Mouse (Mus musculus) brain, embryonic 14.5 days (tissue): ENCODE measurements around the gene Map3k14. TPM values are rescaled to one million over a fixed set of nuclear protein-coding genes. Genes with fewer than 3 reads are reported as not detected.

Source experiments
- DNase-seq: peaks from one replicate; pipeline ENCODE4 v3.0.0-alpha.2; 2011; ENCODE audit warnings: low read depth
- CTCF ChIP-seq: fragments of 200-500 bp; IDR thresholded peaks from 2 replicates; pipeline ENCODE4 v1.5.1; 2012; ENCODE audit warnings: inconsistent platforms, mild to moderate bottlenecking, moderate library complexity, borderline replicate concordance; ENCODE audit not compliant: insufficient read depth, insufficient read length; ENCODE audit errors: extremely low read depth
- POLR2A ChIP-seq: fragments of 200-500 bp; IDR thresholded peaks from 2 replicates; pipeline ENCODE4 v1.6.1; 2012; ENCODE audit warnings: mild to moderate bottlenecking, inconsistent platforms, borderline replicate concordance; ENCODE audit not compliant: poor library complexity, insufficient read depth, insufficient read length, severe bottlenecking; ENCODE audit errors: extremely low read depth
- polyA plus RNA-seq: library from polyadenylated mRNA; depleted of rRNA; stranded (reverse); fragments of >200 nt; gene quantifications from 2 replicates; pipeline ENCODE4 v1.2.3, GENCODE M21; 2012; rRNA removed

Map3k14 gene
- 4.6 and 6.3 TPM in 2 replicates for polyA plus RNA-seq

GRCm38 (mm10) chr11:103267346-103268219 is at the start of gene Map3k14:
Gene Map3k14, minus strand, starts transcription at chr11:103267472.
- TF ChIP-seq POLR2A (peak; percentile 73; the same call in 1 of the 2 replicates), CTCF (no peak)
- DNase-seq = peak; percentile 100

DNA sequence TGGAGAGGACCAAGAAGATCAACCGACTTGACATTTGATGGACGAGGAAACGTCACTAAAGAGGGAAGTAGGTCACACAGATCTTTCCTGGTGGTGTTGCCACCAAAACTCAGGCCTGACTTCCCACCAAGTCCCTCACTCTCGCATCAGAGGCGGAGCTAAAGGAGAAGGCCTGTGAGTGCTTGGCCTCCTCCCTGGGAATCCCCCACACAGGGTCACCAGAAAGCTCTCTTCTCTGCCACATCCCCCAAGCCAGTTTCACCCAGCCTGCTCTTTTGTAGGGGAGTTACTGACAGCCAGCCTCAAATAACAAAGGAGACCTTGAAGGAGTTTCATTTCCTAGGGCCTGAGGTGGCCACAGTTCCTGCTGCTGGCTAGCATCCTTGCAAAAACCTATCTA is 48.1 kb upstream of the Map3k14 start:
- DNase-seq = no peak
- TF ChIP-seq POLR2A = no peak
- no peak for TF ChIP-seq CTCF

- no peak for DNase-seq
- no peak for TF ChIP-seq POLR2A
- TF ChIP-seq CTCF = no peak
Measured at GRCm38 (mm10) chr11:103314736-103315374, 47.6 kb upstream of the Map3k14 start.

GRCm38 (mm10) chr11:103313542-103313941 is 46.3 kb upstream of the Map3k14 start:
- DNase-seq = no peak
- no peak for TF ChIP-seq POLR2A
- TF ChIP-seq CTCF = no peak

GRCm38 (mm10) chr11:103312655-103313255 is 45.5 kb upstream of the Map3k14 start:
- DNase-seq = no peak
- TF ChIP-seq POLR2A (no peak), CTCF (no peak)

- TF ChIP-seq CTCF = no peak
- no peak for TF ChIP-seq POLR2A
- DNase-seq = peak; percentile 41
Measured at GRCm38 (mm10) chr11:103311960-103312611, 44.8 kb upstream of the Map3k14 start.

GRCm38 (mm10) chr11:103309956-103310574 is 42.8 kb upstream of the Map3k14 start:
- DNase-seq = no peak
- no peak for TF ChIP-seq POLR2A
- TF ChIP-seq CTCF = no peak

GRCm38 (mm10) chr11:103307910-103308309 is 40.6 kb upstream of the Map3k14 start:
- no peak for DNase-seq
- TF ChIP-seq CTCF (no peak), POLR2A (no peak)

DNA sequence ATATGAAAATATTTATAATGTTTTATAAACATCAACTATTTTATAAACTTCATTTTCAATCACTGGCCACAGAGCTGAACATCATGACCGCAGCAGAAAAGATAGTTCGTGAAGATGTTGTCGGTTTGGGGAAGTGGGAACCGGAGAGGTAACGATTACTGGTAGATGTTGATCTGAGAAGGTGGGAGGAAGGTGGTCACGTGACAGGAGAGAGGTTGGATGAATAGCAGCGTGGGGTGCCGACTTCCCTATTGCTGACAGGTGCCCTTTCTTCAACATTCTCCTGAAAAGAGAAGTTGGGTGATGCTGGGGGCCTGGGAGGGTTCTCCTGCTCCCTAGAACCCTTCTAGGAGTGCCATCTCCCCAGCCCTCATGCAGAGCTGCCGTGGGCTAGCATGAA is 37.3 kb upstream of the Map3k14 start:
- TF ChIP-seq POLR2A (no peak), CTCF (no peak)
- no peak for DNase-seq

- DNase-seq = no peak
- no peak for TF ChIP-seq POLR2A
- no peak for TF ChIP-seq CTCF
Measured at GRCm38 (mm10) chr11:103294772-103295171, 27.5 kb upstream of the Map3k14 start.

GRCm38 (mm10) chr11:103294066-103294465 is 26.8 kb upstream of the Map3k14 start:
- TF ChIP-seq CTCF (no peak), POLR2A (no peak)
- DNase-seq = no peak

DNA sequence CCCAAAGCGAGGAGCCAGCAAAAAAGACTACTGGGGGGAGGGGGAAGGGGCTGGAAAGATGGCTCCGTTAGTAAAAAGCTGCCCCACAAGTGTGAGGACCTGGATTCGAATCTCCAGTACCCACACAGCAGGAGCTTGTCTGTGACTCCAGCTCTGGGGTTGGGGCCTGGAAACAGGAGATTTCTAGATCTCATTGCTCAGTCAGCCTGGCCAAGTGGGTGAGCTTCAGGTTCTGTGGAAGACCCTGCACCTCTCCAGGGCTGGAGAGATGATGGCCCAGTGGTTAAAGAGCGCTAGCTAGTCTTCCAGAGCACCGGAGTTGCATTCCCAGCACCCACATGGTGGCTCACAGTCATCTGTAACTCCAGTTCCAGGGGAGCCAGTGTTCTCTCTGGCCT is 25.6 kb upstream of the Map3k14 start:
- no peak for TF ChIP-seq CTCF
- TF ChIP-seq POLR2A = no peak

More for the DNA sequence above, 25.6 kb upstream of the Map3k14 start:
- DNase-seq = no peak
